Mouse (Mus musculus) intestine, embryonic 16.5 days (tissue): ENCODE measurements around the gene Smad1. TPM values are rescaled to one million over a fixed set of nuclear protein-coding genes. Genes with fewer than 3 reads are reported as not detected.

Experiments
- ATAC-seq: fragments of 200-750 bp; cut with Nextera tagmentation; 2 replicates; pipeline ENCODE4 v1.8.0; 2017; ENCODE audit warnings: moderate TSS enrichment, moderate library complexity
- H3K27ac ChIP-seq: fragments of 300-500 bp; sonication (generic); 2 replicates; pipeline ENCODE4 v1.5.1; 2014; ENCODE audit warnings: mild to moderate bottlenecking, low read length
- H3K27me3 ChIP-seq: fragments of 300-500 bp; sonication (generic); replicated peaks from 2 replicates; pipeline ENCODE4 v1.6.1; 2014; ENCODE audit warnings: low read length, control low read depth, mixed read lengths; ENCODE audit not compliant: control insufficient read depth, insufficient read depth
- H3K36me3 ChIP-seq: fragments of 300-500 bp; sonication (generic); 2 replicates; pipeline ENCODE4 v1.6.1; 2014; ENCODE audit warnings: low read length, control low read depth; ENCODE audit not compliant: control insufficient read depth, insufficient read depth
- H3K4me1 ChIP-seq: fragments of 300-500 bp; sonication (generic); 2 replicates; pipeline ENCODE4 v1.6.1; 2014; ENCODE audit warnings: low read length, control low read depth, mixed read lengths; ENCODE audit not compliant: control insufficient read depth, insufficient read depth
- H3K4me2 ChIP-seq: fragments of 300-500 bp; sonication (generic); 2 replicates; pipeline ENCODE4 v1.6.1; 2014; ENCODE audit warnings: low read depth, low read length, control low read depth
- H3K4me3 ChIP-seq: fragments of 300-500 bp; sonication (generic); 2 replicates; pipeline ENCODE4 v1.5.1; 2014; ENCODE audit warnings: mild to moderate bottlenecking, low read length
- H3K9ac ChIP-seq: fragments of 300-500 bp; sonication (generic); 2 replicates; pipeline ENCODE4 v1.6.1; 2014; ENCODE audit warnings: low read depth, low read length
- H3K9me3 ChIP-seq: fragments of 300-500 bp; sonication (generic); 2 replicates; pipeline ENCODE4 v1.6.1; 2016; ENCODE audit warnings: low read length, control low read depth; ENCODE audit not compliant: control insufficient read depth
- WGBS: fragments of 180-500 bp; shearing (Covaris S2); extraction: QIAGEN DNeasy Blood & Tissue Kit; methylation state at CpG from one replicate; pipeline ENCODE4 v1.1.7; 2014; 5-methylcytosine and 5-hydroxymethylcytosine counted together
- polyA plus RNA-seq: library from polyadenylated mRNA; unstranded; fragments of >200 nt; fragmentation: Nextera tagmentation; extraction: Ambion mirVana; gene quantifications from 2 replicates; pipeline ENCODE4 v1.2.1, GENCODE M21; 2015

Smad1 gene
- polyA plus RNA-seq, 1 experiment from 2014 or later, result 33.6 TPM

GRCm38 (mm10) chr8:79374410-79374809 lies 24.9 kb downstream of the Smad1 start:
- WGBS, result 47% methylated on average over 5 of the region's 5 CpGs
- peak overlapping the region; percentile 17 for H3K9ac ChIP-seq

DNA sequence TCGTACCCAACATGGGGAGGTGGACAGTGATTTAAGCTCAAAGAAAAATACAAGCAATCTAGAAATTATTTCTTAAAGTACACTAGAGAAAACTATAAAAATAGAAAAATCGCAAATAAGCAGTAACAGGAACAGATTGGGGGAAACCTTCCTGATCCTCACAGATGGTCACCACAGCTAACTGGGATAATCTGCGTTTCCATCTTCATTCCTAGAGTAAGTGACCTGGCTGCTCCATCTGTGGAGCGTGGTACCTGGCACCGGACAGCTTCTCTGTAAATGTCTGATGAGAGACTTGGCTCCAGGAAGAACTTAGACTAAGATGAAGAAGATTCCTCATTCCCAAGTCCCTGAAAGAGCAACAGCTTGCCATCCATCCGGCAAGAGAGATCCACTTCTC lies 25.8 kb downstream of the Smad1 start:
- peaks cover 42% of the 10 kb centered on the region for H3K4me1 ChIP-seq
- no peak for ATAC-seq
- 80% methylated on average over 6 of the region's 6 CpGs for WGBS

More at GRCm38 (mm10) chr8:79374410-79374809, 24.9 kb downstream of the Smad1 start:
- peaks cover 36% of the 10 kb centered on the region for H3K4me1 ChIP-seq
- no peaks in the 10 kb centered on the region for H3K36me3 ChIP-seq
- ATAC-seq, result peak; percentile 33; the same call in 1 of the 2 replicates
- H3K27ac ChIP-seq, result peak overlapping the region; percentile 87
- no peaks in the 10 kb centered on the region for H3K9me3 ChIP-seq
- H3K4me3 ChIP-seq, result no peak overlapping the region
- peak overlapping the region; percentile 38; the same call in 1 of the 2 replicates for H3K4me2 ChIP-seq
- no peaks in the 10 kb centered on the region for H3K27me3 ChIP-seq

DNA sequence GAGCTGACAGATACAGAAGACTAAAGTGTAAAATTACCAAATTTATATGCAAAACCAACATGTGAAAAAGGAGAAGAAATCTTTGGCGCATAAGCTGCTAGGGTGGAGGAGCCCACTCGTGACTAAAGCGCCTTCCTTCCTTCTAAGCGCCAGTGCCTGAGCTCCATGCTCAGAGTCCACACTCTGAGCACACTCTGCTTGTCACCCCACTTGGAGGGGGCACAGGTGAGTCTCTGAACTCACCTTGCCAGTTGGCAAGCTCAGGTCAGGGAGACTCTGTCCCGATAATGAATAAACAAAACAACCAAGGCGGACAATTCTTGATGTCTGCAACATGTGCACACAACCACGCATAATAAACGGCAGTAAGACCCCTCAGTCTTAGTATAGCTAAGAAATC lies 26.4 kb downstream of the Smad1 start:
- no peaks in the 10 kb centered on the region for H3K36me3 ChIP-seq
- peak overlapping the region; percentile 86 for H3K27ac ChIP-seq
- ATAC-seq, result peak; percentile 47
- H3K9ac ChIP-seq, result peak overlapping the region; percentile 59
- peak overlapping the region; percentile 42 for H3K4me2 ChIP-seq
- H3K4me3 ChIP-seq, result peak overlapping the region; percentile 24
- H3K27me3 ChIP-seq, result no peaks in the 10 kb centered on the region
- WGBS, result 63% methylated on average over 8 of the region's 8 CpGs
- no peaks in the 10 kb centered on the region for H3K9me3 ChIP-seq
- peaks cover 46% of the 10 kb centered on the region for H3K4me1 ChIP-seq

More for the DNA sequence above, 25.8 kb downstream of the Smad1 start:
- Histone ChIP-seq H3K4me3 (no peak overlapping the region), H3K27me3 (no peaks in the 10 kb centered on the region), H3K9me3 (no peaks in the 10 kb centered on the region), H3K9ac (no peak overlapping the region), H3K36me3 (no peaks in the 10 kb centered on the region), H3K4me2 (no peak overlapping the region), H3K27ac (peak overlapping the region; percentile 87)

DNA sequence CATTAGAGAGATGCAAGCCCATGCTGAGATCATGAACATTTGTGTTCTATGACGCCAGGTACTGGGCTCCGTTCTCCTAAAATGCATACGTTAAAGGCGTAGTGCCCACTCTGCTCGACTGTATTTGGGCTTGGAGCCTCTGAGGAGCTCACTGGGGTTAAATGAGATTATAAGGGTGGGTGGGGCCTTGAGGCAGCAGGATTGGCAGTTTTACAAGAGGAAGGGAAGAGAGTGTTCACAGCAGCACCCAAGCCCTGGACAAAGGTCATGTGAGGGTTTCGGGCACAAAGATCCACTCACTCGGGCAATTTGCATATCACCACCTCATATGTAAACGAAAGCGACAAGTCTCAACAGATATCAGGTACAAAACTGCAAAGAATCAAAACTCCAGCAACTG lies 26.8 kb downstream of the Smad1 start:
- peak overlapping the region; percentile 34 for H3K4me3 ChIP-seq
- peak; percentile 83 for ATAC-seq
- peak overlapping the region; percentile 59 for H3K9ac ChIP-seq

GRCm38 (mm10) chr8:79372084-79372483 lies 27.2 kb downstream of the Smad1 start:
- Histone ChIP-seq H3K27ac (peak overlapping the region; percentile 62), H3K9ac (peak overlapping the region; percentile 54), H3K9me3 (no peaks in the 10 kb centered on the region), H3K36me3 (no peaks in the 10 kb centered on the region), H3K27me3 (no peaks in the 10 kb centered on the region), H3K4me2 (peak overlapping the region; percentile 55), H3K4me3 (peak overlapping the region; percentile 34), H3K4me1 (peaks cover 53% of the 10 kb centered on the region)
- WGBS, result 49% methylated on average over 9 of the region's 9 CpGs
- ATAC-seq, result peak; percentile 18; the same call in 1 of the 2 replicates

More for the DNA sequence above, 26.8 kb downstream of the Smad1 start:
- Histone ChIP-seq H3K27ac (peak overlapping the region; percentile 86), H3K9me3 (no peaks in the 10 kb centered on the region), H3K27me3 (no peaks in the 10 kb centered on the region), H3K4me2 (peak overlapping the region; percentile 55), H3K36me3 (no peaks in the 10 kb centered on the region), H3K4me1 (peaks cover 49% of the 10 kb centered on the region)
- WGBS, result 48% methylated on average over 9 of the region's 9 CpGs

- peak overlapping the region; percentile 57 for H3K27ac ChIP-seq
- peak overlapping the region; percentile 34 for H3K4me3 ChIP-seq
- 76% methylated on average over 12 of the region's 12 CpGs for WGBS
- peak overlapping the region; percentile 54 for H3K9ac ChIP-seq
- peaks cover 54% of the 10 kb centered on the region for H3K4me1 ChIP-seq
- no peaks in the 10 kb centered on the region for H3K9me3 ChIP-seq
- H3K4me2 ChIP-seq, result peak overlapping the region; percentile 55
- H3K36me3 ChIP-seq, result no peaks in the 10 kb centered on the region; the same call in 1 of the 2 replicates
- H3K27me3 ChIP-seq, result no peaks in the 10 kb centered on the region
- 0 out of 2 replicates have a peak, but pooled peaks have one; percentile 1 for ATAC-seq
Observed at GRCm38 (mm10) chr8:79370646-79371290, 28.6 kb downstream of the Smad1 start.

DNA sequence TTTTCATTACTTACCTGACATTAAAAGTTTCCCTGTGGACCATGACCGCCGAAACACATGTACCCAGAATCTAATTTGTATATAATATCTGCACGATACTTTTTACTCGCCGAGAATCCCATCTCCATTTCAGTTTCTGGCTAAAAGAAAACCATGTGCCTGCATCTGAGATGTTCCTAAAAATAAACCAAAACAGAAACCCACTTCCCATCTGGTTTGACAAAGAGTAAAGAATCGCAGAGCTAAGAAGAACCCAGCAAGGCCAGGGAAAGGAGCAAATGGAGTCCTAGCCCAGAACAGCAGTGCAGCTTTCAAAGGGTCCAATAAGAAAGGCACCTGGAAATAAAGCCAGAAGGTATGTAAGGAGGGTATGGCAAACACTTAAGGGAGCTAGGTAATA lies 30.2 kb downstream of the Smad1 start:
- Histone ChIP-seq H3K4me3 (no peak overlapping the region), H3K9me3 (no peaks in the 10 kb centered on the region), H3K36me3 (peaks cover 3% of the 10 kb centered on the region), H3K4me1 (peaks cover 41% of the 10 kb centered on the region), H3K9ac (0 out of 2 replicates have a peak overlapping the region, but pooled peaks have one; percentile 16), H3K27me3 (no peaks in the 10 kb centered on the region), H3K27ac (peak overlapping the region; percentile 84), H3K4me2 (peak overlapping the region; percentile 41)
- WGBS, result 77% methylated on average over 6 of the region's 6 CpGs
- no peak for ATAC-seq

GRCm38 (mm10) chr8:79367959-79368358 lies 31.4 kb downstream of the Smad1 start:
- no peak overlapping the region for H3K9ac ChIP-seq
- no peak overlapping the region for H3K4me3 ChIP-seq
- H3K36me3 ChIP-seq, result peaks cover 5% of the 10 kb centered on the region
- H3K4me1 ChIP-seq, result peaks cover 34% of the 10 kb centered on the region
- H3K9me3 ChIP-seq, result no peaks in the 10 kb centered on the region
- 68% methylated on average over 4 of the region's 4 CpGs for WGBS
- H3K27ac ChIP-seq, result peak overlapping the region; percentile 84
- ATAC-seq, result peak; percentile 41
- H3K4me2 ChIP-seq, result 0 out of 2 replicates have a peak overlapping the region, but pooled peaks have one; percentile 0
- no peaks in the 10 kb centered on the region for H3K27me3 ChIP-seq

DNA sequence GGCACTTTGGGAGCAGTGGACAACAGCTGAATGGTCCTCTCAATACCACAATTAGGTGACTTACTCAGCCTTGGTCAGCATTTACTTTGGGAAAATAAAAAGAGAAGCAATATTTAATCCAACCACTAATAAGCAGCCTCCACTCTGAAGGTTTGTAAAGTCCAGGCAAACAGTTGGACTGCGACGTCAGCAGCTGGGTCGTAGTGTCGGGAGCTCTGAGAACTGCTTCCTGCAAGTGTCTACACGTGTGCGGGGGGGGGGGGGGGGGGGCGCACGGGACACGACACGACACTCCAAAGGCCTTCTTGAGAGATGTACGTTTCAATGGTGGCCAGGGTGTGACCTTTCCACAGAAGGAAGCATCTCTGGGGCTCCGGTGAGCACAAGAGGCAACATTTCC lies 32.0 kb downstream of the Smad1 start:
- H3K9me3 ChIP-seq, result no peaks in the 10 kb centered on the region
- no peak overlapping the region; the same call in 1 of the 2 replicates for H3K27ac ChIP-seq
- no peaks in the 10 kb centered on the region for H3K27me3 ChIP-seq
- H3K4me3 ChIP-seq, result no peak overlapping the region
- ATAC-seq, result no peak
- H3K4me1 ChIP-seq, result peaks cover 38% of the 10 kb centered on the region
- 46% methylated on average over 11 of the region's 12 CpGs for WGBS
- H3K9ac ChIP-seq, result no peak overlapping the region
- peaks cover 5% of the 10 kb centered on the region for H3K36me3 ChIP-seq
- no peak overlapping the region for H3K4me2 ChIP-seq
